In genomic region chr16:35110410-35111142, GRCm38 (mm10) we compare ENCODE assay signal across 8 mouse cellular contexts. TPM values are rescaled to one million over a fixed set of nuclear protein-coding genes. Genes with fewer than 3 reads are reported as not detected.
DNase-seq lines count a peak whose midpoint lies in the region; ATAC-seq lines count a peak whose summit lies in the region.

No protein-coding gene starts in this region.

- DNase-seq in MEL-GATA-1-ER (ENCODE audit: extremely low read depth, low read depth) = peak; percentile 18
- peak; percentile 73 to 87 for DNase-seq in cerebellum, adult 18-20 months
- peak; percentile 95 for DNase-seq in forelimb bud, embryonic 11.5 days (ENCODE audit: low read depth, low spot score)
- peak; percentile 76 for DNase-seq in layer of hippocampus, adult 9-10 months (ENCODE audit: low spot score)
- peak; percentile 91 for DNase-seq in lung, postnatal 14 days
- DNase-seq in retina, embryonic 14.5 days (ENCODE audit: low spot score) = peak; percentile 94
- DNase-seq in thymus, postnatal 4 days = peak; percentile 85

- ATAC-seq in hematopoietic stem cell, adult 5-6 weeks (replicated peaks in 1 of 2; ENCODE audit: insufficient read depth in 1 of 2, low FRiP score in 2 of 2, low TSS enrichment in 1 of 2, low read depth in 1 of 2, poor library complexity in 2 of 2, severe bottlenecking in 2 of 2) = peak; percentile 85 to 91

RNA-seq across cellular contexts. Expression of gene Adcy5, which starts 44.1 kb away (rescaled TPM):
- total RNA-seq in hematopoietic stem cell, adult 5-6 weeks (2017) = not detected in 2 replicates

Comparison
In these comparisons a context has a peak if more than half of its experiments do, and no peak if none do; other contexts are left out.
1. Peak in every context shown above with its lines: DNase-seq and ATAC-seq.
2. DNase-seq: peak in every context shown above with its lines; median percentile 95 in forelimb bud, embryonic 11.5 days; 94 in retina, embryonic 14.5 days; 91 in lung, postnatal 14 days; 85 in thymus, postnatal 4 days; 80 in cerebellum, adult 18-20 months; 76 in layer of hippocampus, adult 9-10 months; 18 in MEL-GATA-1-ER.